Mouse (Mus musculus): Measurements from ENCODE around the gene Hdac11.
A peak's percentile ranks its signal among the peaks of the same experiment; 100 is the strongest.

Hdac11 gene

GRCm38 (mm10) chr6:91137343-91137956 lies 19.0 kb upstream of the Hdac11 start:
- DNase-seq (ENCODE audit: low spot score): no peak

- DNase-seq (ENCODE audit: low spot score): peak; percentile 86
These were observed 16.6 kb upstream of the Hdac11 start for GRCm38 (mm10) chr6:91139846-91140245.

- no peak for DNase-seq (ENCODE audit: low spot score)
These were observed 11.4 kb upstream of the Hdac11 start for GRCm38 (mm10) chr6:91145056-91145455.

GRCm38 (mm10) chr6:91145572-91145971 lies 10.9 kb upstream of the Hdac11 start:
- no peak for DNase-seq (ENCODE audit: low spot score)

GRCm38 (mm10) chr6:91146443-91147151 lies 9.9 kb upstream of the Hdac11 start:
- DNase-seq (ENCODE audit: low spot score): no peak

- DNase-seq (ENCODE audit: low spot score): peak; percentile 33
These were observed 9.2 kb upstream of the Hdac11 start for GRCm38 (mm10) chr6:91147152-91147770.

GRCm38 (mm10) chr6:91152892-91153548 lies 3.4 kb upstream of the Hdac11 start:
- no peak for DNase-seq (ENCODE audit: low spot score)

- no peak for DNase-seq (ENCODE audit: low spot score)
These were observed 2.9 kb upstream of the Hdac11 start for GRCm38 (mm10) chr6:91153549-91154064.

GRCm38 (mm10) chr6:91154685-91155084 lies 1.8 kb upstream of the Hdac11 start:
- DNase-seq (ENCODE audit: low spot score): no peak

GRCm38 (mm10) chr6:91155286-91155685 lies 1.2 kb upstream of the Hdac11 start:
- peak; percentile 32 for DNase-seq (ENCODE audit: low spot score)

- no peak for DNase-seq (ENCODE audit: low spot score)
These were observed 403 bp upstream of the Hdac11 start for GRCm38 (mm10) chr6:91156062-91156461.

- DNase-seq (ENCODE audit: low spot score): no peak
These were observed 739 bp downstream of the Hdac11 start for GRCm38 (mm10) chr6:91157237-91157570.

- no peak for DNase-seq (ENCODE audit: low spot score)
These were observed 2.6 kb downstream of the Hdac11 start for GRCm38 (mm10) chr6:91159047-91159446.

- DNase-seq (ENCODE audit: low spot score): peak; percentile 82
These were observed 3.9 kb downstream of the Hdac11 start for GRCm38 (mm10) chr6:91160399-91160798.

- DNase-seq (ENCODE audit: low spot score): no peak
These were observed 4.5 kb downstream of the Hdac11 start for GRCm38 (mm10) chr6:91160976-91161375.

- DNase-seq (ENCODE audit: low spot score): no peak
These were observed 5.2 kb downstream of the Hdac11 start for GRCm38 (mm10) chr6:91161506-91162235.

- no peak for DNase-seq (ENCODE audit: low spot score)
These were observed 5.8 kb downstream of the Hdac11 start for GRCm38 (mm10) chr6:91162314-91162713.

- no peak for DNase-seq (ENCODE audit: low spot score)
These were observed 6.9 kb downstream of the Hdac11 start for GRCm38 (mm10) chr6:91163195-91163911.

GRCm38 (mm10) chr6:91164584-91164983 lies 8.1 kb downstream of the Hdac11 start:
- no peak for DNase-seq (ENCODE audit: low spot score)

- DNase-seq (ENCODE audit: low spot score): peak; percentile 83
These were observed 8.7 kb downstream of the Hdac11 start for GRCm38 (mm10) chr6:91165210-91165609.

- DNase-seq (ENCODE audit: low spot score): no peak
These were observed 11.4 kb downstream of the Hdac11 start for GRCm38 (mm10) chr6:91167828-91168227.
